Mouse (Mus musculus) forebrain, embryonic 12.5 days (tissue): ENCODE data around the gene 4931406P16Rik. TPM values are rescaled to one million over a fixed set of nuclear protein-coding genes. Genes with fewer than 3 reads are reported as not detected.

Experiments
- ATAC-seq: fragments of 200-750 bp; cut with Nextera tagmentation; 2 replicates; pipeline ENCODE4 v1.8.0; 2017; ENCODE audit warnings: moderate TSS enrichment; ENCODE audit not compliant: low FRiP score
- H3K27ac ChIP-seq: fragments of 300-500 bp; sonication (generic); 2 replicates; pipeline ENCODE4 v1.5.1; 2016; ENCODE audit warnings: mild to moderate bottlenecking
- H3K27me3 ChIP-seq: fragments of 300-500 bp; sonication (generic); 2 replicates; pipeline ENCODE4 v1.6.1; 2016; ENCODE audit warnings: mild to moderate bottlenecking
- H3K36me3 ChIP-seq: fragments of 300-500 bp; sonication (generic); replicated peaks from 2 replicates; pipeline ENCODE4 v1.6.1; 2016; ENCODE audit warnings: mild to moderate bottlenecking
- H3K4me1 ChIP-seq: fragments of 300-500 bp; sonication (generic); 2 replicates; pipeline ENCODE4 v1.6.1; 2016
- H3K4me2 ChIP-seq: fragments of 300-500 bp; sonication (generic); 2 replicates; pipeline ENCODE4 v1.6.1; 2016; ENCODE audit warnings: mild to moderate bottlenecking, moderate library complexity
- H3K4me3 ChIP-seq: fragments of 300-500 bp; sonication (generic); replicated peaks from 2 replicates; pipeline ENCODE4 v1.5.1; 2016; ENCODE audit warnings: mild to moderate bottlenecking
- H3K9ac ChIP-seq: fragments of 300-500 bp; sonication (generic); 2 replicates; pipeline ENCODE4 v1.6.1; 2016; ENCODE audit warnings: mild to moderate bottlenecking
- H3K9me3 ChIP-seq: fragments of 300-500 bp; sonication (generic); 2 replicates; pipeline ENCODE4 v1.6.1; 2016
- WGBS: fragments of 180-500 bp; shearing (Covaris S2); methylation state at CpG from one replicate; pipeline ENCODE4 v1.1.7; 2016; 5-methylcytosine and 5-hydroxymethylcytosine counted together
- polyA plus RNA-seq: library from polyadenylated mRNA; unstranded; fragments of >200 nt; fragmentation: Nextera tagmentation; extraction: Ambion mirVana; gene quantifications from 2 replicates; pipeline ENCODE4 v1.2.1, GENCODE M21; 2016

The 4931406P16Rik gene
- polyA plus RNA-seq, 1 experiment from 2014 or later, result 33.4 TPM

DNA sequence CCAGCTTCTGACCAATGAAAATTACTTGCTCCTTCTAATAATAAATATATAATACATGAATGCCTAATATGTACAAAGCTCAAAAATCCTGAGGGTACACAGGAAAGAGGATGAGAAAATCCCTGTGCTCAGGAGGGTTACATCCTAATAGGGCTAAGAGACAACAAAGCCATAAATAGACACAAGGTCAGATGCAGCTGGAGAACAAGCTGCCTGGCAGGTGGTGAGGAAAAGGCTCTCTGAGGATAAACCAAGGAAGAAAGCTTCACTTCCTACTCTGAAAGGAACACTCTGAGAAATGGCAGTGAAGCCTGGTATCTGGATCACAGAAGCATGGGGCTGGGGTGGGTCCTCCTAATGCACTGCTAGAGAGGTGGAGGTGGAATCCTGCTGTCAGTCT is 46.9 kb downstream of the 4931406P16Rik start:
- no peak overlapping the region for H3K4me3 ChIP-seq
- H3K9me3 ChIP-seq, result no peaks in the 10 kb centered on the region
- no peak overlapping the region for H3K9ac ChIP-seq
- H3K4me1 ChIP-seq, result peaks cover 4% of the 10 kb centered on the region; the same call in 1 of the 2 replicates
- no peaks in the 10 kb centered on the region for H3K27me3 ChIP-seq
- no peak overlapping the region for H3K27ac ChIP-seq
- no peak overlapping the region for H3K4me2 ChIP-seq
- peaks cover 3% of the 10 kb centered on the region; the same call in 1 of the 2 replicates for H3K36me3 ChIP-seq
- ATAC-seq, result no peak

DNA sequence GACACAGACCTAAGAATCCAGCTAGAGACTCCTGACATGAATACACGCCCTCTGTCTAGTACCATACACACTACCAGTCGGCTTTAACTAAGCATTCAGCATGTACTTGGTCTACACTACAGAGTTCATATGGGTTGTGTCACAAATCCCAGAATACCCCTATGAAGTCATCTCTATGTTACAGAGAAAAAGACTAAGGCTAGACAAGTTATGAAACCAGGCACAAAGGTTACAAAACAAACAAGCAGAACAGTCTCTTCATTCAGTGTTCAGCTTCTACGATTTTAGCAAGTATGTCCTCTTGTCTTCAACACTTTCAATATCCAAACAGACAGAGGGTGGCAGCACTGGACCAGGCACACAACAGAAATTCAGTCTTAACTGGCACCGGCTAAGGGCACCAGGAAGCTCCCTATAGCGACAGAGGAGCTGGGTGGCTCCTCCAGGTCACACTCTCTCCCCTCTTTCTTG is 47.4 kb downstream of the 4931406P16Rik start:
- no peak overlapping the region for H3K9ac ChIP-seq
- no peak overlapping the region for H3K4me3 ChIP-seq
- H3K4me2 ChIP-seq, result no peak overlapping the region
- whole genome bisulfite sequencing, result 68% methylated on average over 5 of the region's 5 CpGs
- no peak for ATAC-seq
- peaks cover 4% of the 10 kb centered on the region; the same call in 1 of the 2 replicates for H3K36me3 ChIP-seq
- H3K4me1 ChIP-seq, result peaks cover 4% of the 10 kb centered on the region; the same call in 1 of the 2 replicates
- no peaks in the 10 kb centered on the region for H3K27me3 ChIP-seq
- no peaks in the 10 kb centered on the region for H3K9me3 ChIP-seq
- H3K27ac ChIP-seq, result no peak overlapping the region

DNA sequence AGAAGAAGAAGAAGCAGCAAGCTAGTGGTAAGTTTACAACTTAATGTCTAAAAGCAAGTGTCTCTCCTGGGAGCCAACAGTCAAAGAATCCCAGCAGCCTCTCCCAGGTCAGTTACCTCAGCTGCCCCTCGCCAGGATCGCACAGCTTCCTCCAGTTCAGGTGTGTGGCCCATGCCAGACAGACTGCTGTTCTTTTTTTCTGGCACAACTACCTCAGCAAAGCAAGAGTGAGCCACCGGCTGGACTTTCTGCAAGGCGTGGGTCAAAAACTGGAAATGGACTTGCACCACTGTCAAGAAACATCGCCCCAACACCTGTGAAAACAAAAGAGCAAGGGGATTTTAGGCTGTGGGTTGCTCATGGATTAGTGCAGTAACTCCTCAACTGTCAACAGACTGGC is 49.9 kb downstream of the 4931406P16Rik start:
- WGBS, result 88% methylated on average over 5 of the region's 5 CpGs
- H3K27me3 ChIP-seq, result no peaks in the 10 kb centered on the region
- no peak for ATAC-seq

DNA sequence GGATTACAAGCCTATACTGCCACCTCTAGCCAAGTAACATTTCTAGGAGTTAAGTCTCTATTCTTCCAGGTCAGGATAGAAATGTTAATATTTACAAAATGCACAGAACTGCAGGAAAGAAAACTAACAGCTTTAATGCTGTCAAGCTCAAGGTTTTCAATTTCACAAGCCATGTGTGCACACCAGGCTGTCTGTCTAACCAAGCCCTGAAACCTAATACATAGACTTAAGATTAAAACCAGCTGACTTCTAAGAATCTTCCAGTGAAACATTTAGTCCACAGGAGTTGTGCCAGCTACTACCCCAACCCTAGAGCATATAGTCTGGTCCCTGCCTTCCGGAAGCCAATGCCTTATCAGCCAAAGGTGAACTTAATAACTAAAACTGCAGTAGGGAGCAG is 54.9 kb downstream of the 4931406P16Rik start:
- whole genome bisulfite sequencing, result 93% methylated on average over 1 of the region's 1 CpGs

More for the DNA sequence above, 49.9 kb downstream of the 4931406P16Rik start:
- no peak overlapping the region for H3K4me3 ChIP-seq
- peaks cover under 1% of the 10 kb centered on the region; the same call in 1 of the 2 replicates for H3K4me1 ChIP-seq
- no peak overlapping the region for H3K4me2 ChIP-seq
- H3K9me3 ChIP-seq, result no peaks in the 10 kb centered on the region
- H3K9ac ChIP-seq, result no peak overlapping the region
- no peak overlapping the region for H3K27ac ChIP-seq
- H3K36me3 ChIP-seq, result peaks cover 6% of the 10 kb centered on the region; the same call in 1 of the 2 replicates

DNA sequence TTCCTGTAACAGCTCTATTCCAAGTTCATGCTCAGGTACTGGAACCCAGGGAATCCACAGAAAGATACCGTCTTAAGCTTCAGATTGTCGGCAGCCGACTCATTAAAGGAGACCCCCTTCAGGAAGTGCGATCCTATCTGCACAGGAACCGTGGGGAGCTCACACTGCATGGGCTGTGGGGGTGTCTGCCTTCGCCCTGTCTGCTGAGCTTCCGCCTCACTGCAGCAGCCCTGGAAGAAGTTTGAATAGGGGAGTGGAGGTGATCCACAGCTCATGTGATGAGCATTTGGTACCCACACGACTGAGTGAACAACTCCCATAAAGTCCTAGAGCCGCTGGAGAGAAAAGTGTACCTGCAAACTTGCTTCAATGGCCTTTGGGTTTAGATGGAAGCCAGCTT is 56.1 kb downstream of the 4931406P16Rik start:
- ATAC-seq, result no peak
- Histone ChIP-seq H3K4me2 (no peak overlapping the region), H3K36me3 (peaks cover 30% of the 10 kb centered on the region), H3K27me3 (no peaks in the 10 kb centered on the region), H3K4me1 (no peaks in the 10 kb centered on the region), H3K4me3 (no peak overlapping the region), H3K9me3 (no peaks in the 10 kb centered on the region), H3K9ac (no peak overlapping the region), H3K27ac (no peak overlapping the region)
- WGBS, result 91% methylated on average over 9 of the region's 9 CpGs

More for the DNA sequence above, 54.9 kb downstream of the 4931406P16Rik start:
- Histone ChIP-seq H3K9ac (no peak overlapping the region), H3K9me3 (no peaks in the 10 kb centered on the region), H3K4me3 (no peak overlapping the region), H3K4me2 (no peak overlapping the region), H3K36me3 (peaks cover 30% of the 10 kb centered on the region), H3K27ac (no peak overlapping the region), H3K4me1 (no peaks in the 10 kb centered on the region), H3K27me3 (no peaks in the 10 kb centered on the region)
- no peak for ATAC-seq

DNA sequence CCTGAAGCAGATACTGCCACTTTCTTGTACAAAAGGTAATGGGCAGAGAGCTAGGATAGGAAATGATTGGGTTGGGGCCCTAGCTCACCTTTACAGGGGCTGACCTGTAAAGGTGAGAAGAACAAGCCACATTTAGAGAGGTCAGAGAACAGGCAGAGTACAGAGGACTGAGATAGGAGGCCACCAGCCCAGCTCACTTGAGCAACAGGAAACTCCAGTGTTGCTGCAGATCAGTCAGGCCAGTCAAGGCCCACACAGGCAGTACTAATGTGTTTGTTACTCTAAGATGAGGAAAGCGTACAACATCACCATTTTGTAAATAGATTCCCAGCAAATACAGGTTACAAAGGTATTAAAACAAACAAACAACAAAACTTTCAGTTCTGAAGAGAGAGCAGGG is 57.4 kb downstream of the 4931406P16Rik start:
- peaks cover 26% of the 10 kb centered on the region for H3K36me3 ChIP-seq
- ATAC-seq, result no peak
- H3K4me2 ChIP-seq, result no peak overlapping the region
- H3K27ac ChIP-seq, result no peak overlapping the region
- no peaks in the 10 kb centered on the region for H3K9me3 ChIP-seq
- H3K4me3 ChIP-seq, result no peak overlapping the region
- H3K9ac ChIP-seq, result no peak overlapping the region
- no peaks in the 10 kb centered on the region for H3K27me3 ChIP-seq
- WGBS, result 92% methylated on average over 1 of the region's 1 CpGs
- no peaks in the 10 kb centered on the region for H3K4me1 ChIP-seq

DNA sequence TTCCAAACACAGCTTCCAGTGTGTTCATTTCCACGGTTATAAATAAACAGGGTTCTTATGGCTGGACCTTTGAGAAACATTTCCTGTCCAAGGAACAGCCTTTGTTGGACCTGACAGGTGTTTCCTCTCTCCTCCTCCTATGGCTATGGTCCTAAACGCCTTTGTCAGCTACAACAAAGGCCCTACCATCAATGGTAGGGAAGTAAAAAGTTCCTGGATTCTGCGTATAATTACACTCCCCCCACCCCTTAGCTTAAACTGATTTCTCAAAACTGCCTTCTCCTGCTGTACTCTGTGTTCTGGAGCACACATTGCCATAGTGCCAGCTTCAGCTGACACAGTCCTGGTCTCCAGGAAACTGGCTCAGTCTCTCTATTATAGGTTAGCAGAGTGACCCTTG is 58.2 kb downstream of the 4931406P16Rik start:
- H3K9me3 ChIP-seq, result no peaks in the 10 kb centered on the region
- H3K36me3 ChIP-seq, result peaks cover 28% of the 10 kb centered on the region
- WGBS, result 77% methylated on average over 3 of the region's 3 CpGs
- H3K4me3 ChIP-seq, result no peak overlapping the region
- no peaks in the 10 kb centered on the region for H3K27me3 ChIP-seq
- no peak overlapping the region for H3K27ac ChIP-seq
- H3K4me1 ChIP-seq, result no peaks in the 10 kb centered on the region
- no peak overlapping the region for H3K9ac ChIP-seq
- ATAC-seq, result no peak
- no peak overlapping the region for H3K4me2 ChIP-seq

DNA sequence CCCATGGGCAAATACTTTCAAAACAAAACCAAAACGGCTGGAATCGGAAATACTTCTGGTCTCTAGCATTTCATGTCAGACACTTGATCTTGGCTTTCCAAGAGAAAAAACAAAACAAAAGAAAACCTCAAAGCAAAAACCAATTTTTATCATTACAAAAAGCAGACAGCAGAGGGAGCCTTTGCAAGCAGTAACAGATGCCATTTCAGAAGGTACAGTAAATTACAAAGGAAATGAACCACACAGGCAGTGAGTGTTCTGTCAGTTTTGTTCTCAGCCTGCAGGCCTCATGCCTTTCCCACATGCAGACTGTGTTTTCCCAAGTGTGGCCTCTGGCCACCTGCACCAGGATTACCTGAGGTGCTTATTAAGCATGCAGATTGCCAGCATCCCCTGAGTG is 61.3 kb downstream of the 4931406P16Rik start:
- H3K4me3 ChIP-seq, result no peak overlapping the region
- H3K9me3 ChIP-seq, result no peaks in the 10 kb centered on the region
- 83% methylated on average over 2 of the region's 2 CpGs for WGBS
- no peaks in the 10 kb centered on the region for H3K27me3 ChIP-seq
- no peaks in the 10 kb centered on the region for H3K4me1 ChIP-seq
- H3K4me2 ChIP-seq, result no peak overlapping the region
- H3K27ac ChIP-seq, result no peak overlapping the region
- peaks cover 28% of the 10 kb centered on the region for H3K36me3 ChIP-seq
- ATAC-seq, result no peak
- no peak overlapping the region for H3K9ac ChIP-seq

DNA sequence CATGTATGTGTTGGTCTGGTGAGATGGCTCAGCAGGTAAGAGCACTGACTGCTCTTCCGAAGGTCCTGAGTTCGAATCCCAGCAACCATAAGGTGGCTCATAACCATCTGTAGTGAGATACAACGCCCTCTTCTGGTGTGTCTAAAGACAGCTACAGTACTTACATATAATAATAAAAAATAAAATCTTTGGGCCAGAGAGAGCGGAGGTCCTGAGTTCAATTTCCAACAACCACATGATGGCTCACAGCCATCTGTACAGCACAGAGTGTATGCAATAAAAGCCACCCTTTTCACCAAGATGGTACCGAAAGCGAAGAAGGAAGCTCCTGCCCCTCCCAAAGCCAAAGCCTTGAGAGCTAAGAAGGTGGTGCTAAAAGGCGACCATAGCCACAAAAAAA is 62.6 kb downstream of the 4931406P16Rik start, which contains the start of gene Gm6096:
Gene Gm6096, plus strand, starts transcription at position 301 of the 400 bp plus-strand sequence.
- Histone ChIP-seq H3K9me3 (no peaks in the 10 kb centered on the region), H3K27ac (no peak within 1 kb of the TSS), H3K9ac (no peak within 1 kb of the TSS), H3K4me2 (no peak within 1 kb of the TSS), H3K4me1 (no peaks in the 10 kb centered on the region), H3K36me3 (peaks cover 29% of the 10 kb centered on the region), H3K27me3 (no peaks in the 10 kb centered on the region), H3K4me3 (no peak within 1 kb of the TSS)
- WGBS, result 94% methylated on average over 7 of the region's 7 CpGs
- ATAC-seq, result no peak

DNA sequence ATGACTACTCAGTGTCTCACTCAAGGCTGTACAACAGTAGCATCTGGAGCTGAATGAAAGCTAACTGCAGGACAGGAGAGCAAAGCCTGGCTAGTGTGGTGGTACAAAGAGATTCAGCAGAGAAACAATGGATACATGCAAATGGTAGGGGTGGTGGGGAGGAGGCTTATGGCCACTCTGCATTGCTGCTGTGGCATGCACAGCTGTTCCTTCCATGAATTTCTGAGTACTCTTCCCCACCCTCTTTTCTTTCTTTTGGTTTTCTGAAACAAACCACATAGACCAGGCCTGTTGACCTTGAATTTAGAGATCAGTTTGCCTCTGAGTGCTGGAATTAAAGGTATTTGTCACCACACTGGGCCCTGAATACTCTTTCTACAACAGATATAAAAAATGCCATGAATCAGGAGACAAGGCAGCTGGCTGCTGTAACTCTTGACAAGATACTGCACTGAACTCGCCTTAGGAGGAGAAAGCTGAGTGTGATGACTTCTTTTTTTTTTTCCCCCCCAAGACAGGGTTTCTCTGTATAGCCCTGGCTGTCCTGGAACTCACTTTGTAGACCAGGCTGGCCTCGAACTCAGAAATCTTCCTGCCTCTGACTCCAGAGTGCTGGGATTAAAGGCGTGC is 66.4 kb downstream of the 4931406P16Rik start:
- Histone ChIP-seq H3K4me1 (no peaks in the 10 kb centered on the region), H3K36me3 (peaks cover 50% of the 10 kb centered on the region)

DNA sequence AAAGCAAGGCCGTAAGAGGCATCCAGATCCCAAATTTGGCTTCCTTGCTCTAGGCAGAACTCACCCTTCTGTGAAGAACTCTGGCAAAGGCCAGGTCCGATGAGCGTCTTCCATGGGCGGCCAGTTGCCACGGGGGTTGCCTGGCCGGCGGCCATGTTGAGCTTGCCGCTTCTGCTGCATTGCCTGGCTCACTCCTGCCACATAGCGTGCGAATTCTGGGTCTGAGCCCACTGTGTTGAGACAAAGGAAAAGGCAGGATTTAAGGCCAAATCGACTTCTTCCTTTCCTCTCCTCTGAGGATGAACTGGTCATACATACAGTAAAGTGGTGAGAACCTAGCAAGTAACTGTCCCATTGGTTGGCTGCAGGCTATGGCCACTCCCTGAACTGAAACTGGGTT is 71.2 kb downstream of the 4931406P16Rik start:
- no peak overlapping the region for H3K9ac ChIP-seq
- 92% methylated on average over 11 of the region's 11 CpGs for WGBS
- no peaks in the 10 kb centered on the region for H3K27me3 ChIP-seq
- no peak for ATAC-seq
- H3K4me1 ChIP-seq, result no peaks in the 10 kb centered on the region
- H3K36me3 ChIP-seq, result peaks cover 77% of the 10 kb centered on the region
- no peak overlapping the region for H3K4me3 ChIP-seq
- H3K27ac ChIP-seq, result no peak overlapping the region
- no peak overlapping the region for H3K4me2 ChIP-seq
- H3K9me3 ChIP-seq, result no peaks in the 10 kb centered on the region

More for the DNA sequence above, 66.4 kb downstream of the 4931406P16Rik start:
- H3K9me3 ChIP-seq, result no peaks in the 10 kb centered on the region
- H3K9ac ChIP-seq, result no peak overlapping the region
- H3K27ac ChIP-seq, result no peak overlapping the region
- H3K4me3 ChIP-seq, result no peak overlapping the region
- no peak for ATAC-seq
- no peak overlapping the region for H3K4me2 ChIP-seq
- 87% methylated on average over 3 of the region's 3 CpGs for WGBS
- no peaks in the 10 kb centered on the region for H3K27me3 ChIP-seq

DNA sequence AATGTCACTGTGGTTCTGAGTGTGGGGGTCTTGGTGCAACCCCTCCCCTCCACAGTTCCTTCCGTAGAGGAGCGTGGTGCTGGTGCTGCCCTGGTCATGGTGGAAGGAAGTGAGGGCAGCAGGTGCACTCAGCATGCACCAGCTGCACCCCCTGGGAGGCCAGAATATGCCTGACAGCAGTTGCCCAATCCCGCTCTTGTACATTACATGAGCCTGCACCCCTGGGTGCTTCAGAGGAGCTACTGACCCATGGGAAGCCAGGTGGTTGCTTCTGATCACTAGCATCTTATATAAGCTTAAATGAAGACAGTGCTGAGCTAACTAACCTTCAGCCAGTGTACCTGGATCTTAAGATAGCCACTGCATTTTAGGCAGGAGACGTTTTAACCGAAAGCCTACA is 75.3 kb downstream of the 4931406P16Rik start:
- Histone ChIP-seq H3K36me3 (peaks cover 56% of the 10 kb centered on the region), H3K9ac (no peak overlapping the region), H3K27ac (no peak overlapping the region)

DNA sequence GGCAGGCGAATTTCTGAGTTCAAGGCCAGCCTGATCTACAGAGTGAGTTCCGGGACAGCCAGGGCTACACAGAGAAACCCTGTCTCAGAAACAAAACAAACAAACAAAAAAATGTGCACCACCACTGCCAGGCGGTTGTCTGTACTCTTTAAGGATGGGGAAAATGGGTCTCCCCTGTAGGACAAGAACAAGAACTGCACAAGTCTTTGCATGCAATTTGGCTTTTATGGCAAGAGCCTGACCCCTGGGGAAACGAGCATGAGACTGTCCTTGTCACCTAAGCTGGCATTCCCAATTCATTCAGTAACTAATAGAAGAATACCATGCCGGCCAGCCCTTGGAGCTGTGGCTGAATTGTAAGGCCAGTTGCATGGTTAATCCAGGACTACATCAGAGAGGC is 77.7 kb downstream of the 4931406P16Rik start:
- no peaks in the 10 kb centered on the region for H3K9me3 ChIP-seq
- H3K4me3 ChIP-seq, result no peak overlapping the region
- H3K9ac ChIP-seq, result no peak overlapping the region
- no peak overlapping the region for H3K4me2 ChIP-seq
- 77% methylated on average over 5 of the region's 5 CpGs for WGBS
- H3K27ac ChIP-seq, result no peak overlapping the region
- peaks cover 41% of the 10 kb centered on the region for H3K36me3 ChIP-seq
- no peaks in the 10 kb centered on the region for H3K27me3 ChIP-seq
- no peak for ATAC-seq
- H3K4me1 ChIP-seq, result peaks cover 10% of the 10 kb centered on the region

More for the DNA sequence above, 75.3 kb downstream of the 4931406P16Rik start:
- peaks cover 10% of the 10 kb centered on the region for H3K4me1 ChIP-seq
- 92% methylated on average over 5 of the region's 5 CpGs for whole genome bisulfite sequencing
- H3K4me3 ChIP-seq, result no peak overlapping the region
- H3K9me3 ChIP-seq, result no peaks in the 10 kb centered on the region
- no peak for ATAC-seq
- no peaks in the 10 kb centered on the region for H3K27me3 ChIP-seq
- no peak overlapping the region for H3K4me2 ChIP-seq
